Mouse (Mus musculus) gonadal fat pad, adult 2 months (tissue): ENCODE data around the gene Slc39a5. TPM values are rescaled to one million over a fixed set of nuclear protein-coding genes. Genes with fewer than 3 reads are reported as not detected.
A peak's percentile ranks its signal among the peaks of the same experiment; 100 is the strongest.

Experiments used
- DNase-seq: peaks from one replicate; pipeline ENCODE4 v3.0.0-alpha.2; 2012; ENCODE audit warnings: low read depth
- polyA plus RNA-seq: library from polyadenylated mRNA; depleted of rRNA; stranded (reverse); fragments of >200 nt; gene quantifications from 2 replicates; pipeline ENCODE4 v1.2.3, GENCODE M21; 2012; rRNA removed

The Slc39a5 gene
- polyA plus RNA-seq, 1 experiment: 0.38 TPM

DNA sequence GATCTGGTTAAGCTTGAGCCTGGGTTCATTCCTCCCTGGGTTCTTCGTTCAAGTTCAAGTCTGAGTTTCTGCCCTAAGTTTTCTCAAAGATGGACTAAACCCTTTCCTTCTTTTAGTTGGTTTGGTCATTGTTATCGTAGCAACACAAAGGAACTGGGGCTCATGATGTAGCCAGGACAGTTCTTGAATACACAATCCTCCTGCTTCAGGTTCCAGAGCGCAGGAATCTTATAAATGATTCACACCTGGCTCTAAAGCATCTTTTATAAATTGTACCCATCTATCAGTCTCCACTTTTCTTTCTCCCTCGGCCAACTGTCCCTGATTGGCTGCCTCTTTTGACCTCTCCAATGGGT is 25.0 kb downstream of the Slc39a5 start:
- DNase-seq: no peak

DNA sequence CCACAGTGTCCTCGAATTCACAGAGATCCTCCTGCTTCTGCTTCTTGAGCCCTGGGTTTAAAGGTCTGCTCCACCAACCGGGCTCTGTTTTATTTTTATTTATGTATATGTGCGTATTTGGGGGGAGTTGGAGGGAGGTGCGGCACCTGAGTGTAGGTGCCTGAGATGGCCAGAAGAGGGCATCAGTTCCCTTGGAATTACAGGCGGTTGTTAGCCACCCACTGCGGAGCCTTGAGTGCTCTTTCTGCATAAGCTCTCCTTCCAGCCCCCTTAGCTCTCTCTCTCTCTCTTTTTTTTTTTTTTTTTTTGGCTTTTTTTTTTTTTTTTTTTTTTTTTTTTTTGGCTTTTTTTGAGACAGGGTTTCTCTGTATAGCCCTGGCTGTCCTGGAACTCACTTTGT is 26.6 kb downstream of the Slc39a5 start:
- no peak for DNase-seq

DNA sequence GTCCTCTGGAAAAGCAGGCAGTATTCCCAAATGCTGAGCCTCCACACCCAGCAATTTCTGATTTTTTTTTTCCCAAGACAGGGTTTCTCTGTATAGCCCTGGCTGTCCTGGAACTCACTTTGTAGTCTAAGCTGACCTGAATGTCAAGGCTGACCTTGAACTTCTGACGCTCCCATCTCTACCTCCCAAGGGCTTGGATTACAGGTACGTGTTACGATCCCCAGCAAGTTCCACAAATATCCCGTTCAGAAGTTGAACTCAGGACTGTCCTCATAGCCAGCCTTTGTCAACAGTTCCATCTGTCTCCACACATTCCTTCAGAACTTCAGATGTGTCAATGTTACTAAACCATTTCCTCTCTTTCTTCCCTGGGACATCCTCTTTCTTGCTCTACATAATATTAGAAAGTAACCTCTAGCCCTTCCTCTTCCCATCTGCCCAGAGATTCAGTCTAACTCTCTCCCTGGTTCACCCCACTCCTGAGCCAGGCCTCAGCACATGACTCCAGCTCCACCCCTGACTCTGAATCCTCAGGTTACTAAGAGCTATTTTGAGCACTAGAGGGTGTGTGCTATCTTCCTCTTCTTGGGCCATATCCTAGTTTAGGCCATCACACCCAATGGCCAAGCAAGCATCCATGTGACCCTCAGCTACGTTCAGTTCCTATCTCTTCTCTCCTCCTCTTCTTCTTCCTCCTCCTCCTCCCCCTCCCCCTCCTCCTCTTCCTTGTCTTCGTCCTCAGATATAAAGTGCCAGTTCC is 27.9 kb downstream of the Slc39a5 start:
- no peak for DNase-seq

DNA sequence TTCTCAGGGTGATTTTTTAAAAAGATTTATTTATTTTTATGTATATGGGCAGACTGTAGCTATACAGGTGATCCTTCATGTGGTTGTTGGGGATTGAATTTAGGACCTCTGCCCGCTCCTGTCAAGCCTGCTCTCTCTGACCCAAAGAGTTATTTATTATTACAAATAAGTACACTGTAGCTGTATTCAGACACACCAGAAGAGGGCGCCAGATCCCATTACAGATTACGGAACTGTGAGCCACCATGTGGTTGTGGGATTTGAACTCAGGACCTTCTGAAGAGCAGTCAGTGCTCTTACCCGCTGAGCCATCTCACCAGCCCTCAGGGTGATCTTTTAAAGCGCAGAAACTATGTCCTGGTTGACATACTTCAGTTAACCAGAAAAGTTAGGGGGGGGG is 28.9 kb downstream of the Slc39a5 start:
- DNase-seq: no peak

DNA sequence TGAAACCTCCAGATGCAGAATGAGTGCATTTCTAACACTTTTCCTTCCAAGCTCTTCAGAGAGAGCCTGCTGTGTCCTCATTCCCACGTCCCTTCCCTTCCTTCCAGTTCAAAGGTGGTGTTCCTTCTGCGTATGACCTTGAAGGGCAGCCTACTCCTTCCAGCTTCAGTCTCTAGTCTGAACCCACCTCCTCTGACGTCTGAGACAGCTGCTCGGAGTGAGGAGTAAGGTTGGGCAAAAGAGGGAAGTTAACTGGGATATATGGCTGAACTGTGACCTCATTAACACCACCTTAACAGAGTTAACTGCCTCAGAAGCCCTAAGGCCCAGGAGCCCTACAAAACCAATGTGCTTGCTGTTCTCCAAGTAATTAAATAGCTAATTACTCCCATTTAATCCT is 30.4 kb downstream of the Slc39a5 start:
- no peak for DNase-seq

DNA sequence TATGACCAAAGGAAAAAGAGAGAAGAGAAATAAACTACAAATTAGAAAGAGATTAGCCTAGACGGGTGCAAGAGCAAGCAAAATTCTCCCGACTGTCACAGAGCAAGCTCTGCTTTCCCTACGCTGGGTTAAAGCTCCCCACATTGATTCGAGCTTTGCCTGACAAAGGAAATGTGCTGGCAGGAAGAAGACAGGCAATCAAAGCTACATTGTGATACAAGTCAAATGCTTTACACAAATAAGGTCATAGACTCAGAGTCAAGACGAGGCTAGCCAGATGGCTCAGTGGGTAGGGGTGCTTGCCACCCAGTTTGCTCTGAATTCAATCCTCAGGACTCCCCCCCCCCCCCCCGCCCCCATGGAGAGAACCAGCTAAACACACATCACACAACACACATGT is 31.0 kb downstream of the Slc39a5 start:
- no peak for DNase-seq

DNA sequence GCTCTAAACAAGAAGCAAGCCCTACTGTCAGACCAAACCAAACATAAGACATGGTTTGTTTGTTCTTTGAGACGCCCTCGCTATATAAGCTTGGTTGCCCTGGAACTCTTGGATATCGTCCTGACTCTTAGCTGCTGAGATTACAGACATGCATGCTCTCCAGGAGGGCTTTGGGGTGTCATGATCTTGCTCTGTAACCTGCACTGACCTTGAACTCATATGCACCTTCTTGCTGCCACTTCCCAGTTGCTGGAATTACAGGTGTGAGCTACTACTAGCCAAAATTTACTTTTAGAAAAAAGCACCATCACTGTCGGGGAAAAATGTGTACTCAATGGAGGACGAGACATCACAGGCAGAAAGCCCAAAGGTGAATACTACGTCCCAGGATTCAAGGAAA is 31.4 kb downstream of the Slc39a5 start:
- no peak for DNase-seq

DNA sequence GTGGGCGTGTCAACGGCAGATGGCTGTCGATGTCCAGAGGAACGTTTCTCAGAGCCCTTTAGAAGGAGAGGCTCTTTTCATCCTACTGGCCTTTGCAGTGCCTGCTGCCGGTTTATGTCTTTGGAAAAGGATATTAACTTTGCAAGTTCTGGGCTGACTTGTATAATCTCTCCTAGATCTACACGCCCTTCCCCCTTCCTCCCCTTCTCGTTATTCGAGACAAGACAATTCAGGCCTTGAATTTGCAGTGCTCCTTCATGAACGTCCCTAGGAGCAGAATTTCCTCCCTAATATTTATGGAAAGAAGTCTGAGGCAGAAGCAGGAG is 31.8 kb downstream of the Slc39a5 start:
- DNase-seq: no peak

DNA sequence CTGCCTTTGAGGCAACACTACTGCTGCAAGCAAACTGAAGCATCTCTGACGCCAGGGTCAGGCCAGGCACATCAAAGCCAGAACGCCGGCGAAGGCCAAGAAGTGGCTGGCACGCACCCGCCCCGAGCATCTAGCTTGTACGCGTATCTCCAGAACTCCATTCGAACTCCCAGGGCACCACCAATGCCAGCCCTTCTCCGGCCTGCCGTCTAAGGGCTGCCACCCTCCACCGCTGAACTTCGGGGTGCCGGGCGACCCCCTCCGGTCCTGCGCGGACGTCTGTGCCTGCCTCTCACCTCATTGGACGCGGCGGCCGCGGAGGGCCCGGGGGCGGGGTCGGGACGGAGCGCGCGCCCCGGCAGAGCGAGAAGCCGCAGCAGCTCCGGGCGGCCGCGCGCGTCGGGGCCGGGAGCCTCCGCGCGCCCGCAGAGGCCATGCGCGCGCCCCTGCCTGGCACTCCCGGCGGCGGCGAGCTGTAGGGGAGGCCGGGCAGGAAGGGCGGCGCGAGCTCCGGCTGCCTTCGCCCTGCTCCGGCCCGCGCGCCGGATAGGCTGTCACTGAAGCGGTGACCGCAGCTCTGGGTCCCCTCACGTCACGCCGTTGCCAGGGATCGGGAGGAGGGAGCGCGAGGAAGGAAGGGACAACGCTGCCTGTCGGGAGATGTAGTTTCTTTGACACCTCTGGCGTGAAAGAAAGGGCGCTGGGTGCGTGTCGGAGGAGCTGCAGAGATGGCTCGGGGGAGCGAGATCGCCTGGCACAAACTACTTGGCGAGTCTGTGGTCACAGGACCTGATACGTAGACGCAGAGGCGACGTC is 32.4 kb downstream of the Slc39a5 start, which contains the start of gene Coq10a:
TSS of gene Coq10a (minus strand) at position 596 of the 816 bp plus-strand sequence.
- DNase-seq: peak; percentile 58

DNA sequence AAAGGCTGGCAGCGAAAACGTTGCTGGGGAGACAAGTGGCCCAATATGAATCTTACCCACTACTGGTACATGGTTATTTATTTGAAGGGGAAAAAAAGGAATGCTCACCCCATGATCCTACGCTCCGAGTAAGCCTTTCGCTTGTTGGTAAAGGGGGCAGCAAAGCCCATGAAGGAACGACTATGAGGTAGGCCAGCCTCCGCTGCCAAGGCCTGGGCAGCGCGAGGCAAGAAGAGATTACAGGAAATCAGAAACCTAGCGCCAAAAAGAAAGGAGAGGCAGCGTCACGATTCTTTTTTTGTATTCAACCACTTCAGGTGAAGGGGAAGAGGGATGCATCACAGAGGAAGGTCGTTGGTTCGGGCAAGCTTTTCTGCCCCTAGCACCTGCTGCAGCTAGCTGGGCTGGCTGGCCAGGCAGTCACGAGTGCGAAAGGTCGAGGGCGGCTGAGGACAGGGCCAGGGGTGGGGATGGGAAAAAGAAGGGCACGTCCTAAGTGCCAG is 33.1 kb downstream of the Slc39a5 start:
- no peak for DNase-seq

DNA sequence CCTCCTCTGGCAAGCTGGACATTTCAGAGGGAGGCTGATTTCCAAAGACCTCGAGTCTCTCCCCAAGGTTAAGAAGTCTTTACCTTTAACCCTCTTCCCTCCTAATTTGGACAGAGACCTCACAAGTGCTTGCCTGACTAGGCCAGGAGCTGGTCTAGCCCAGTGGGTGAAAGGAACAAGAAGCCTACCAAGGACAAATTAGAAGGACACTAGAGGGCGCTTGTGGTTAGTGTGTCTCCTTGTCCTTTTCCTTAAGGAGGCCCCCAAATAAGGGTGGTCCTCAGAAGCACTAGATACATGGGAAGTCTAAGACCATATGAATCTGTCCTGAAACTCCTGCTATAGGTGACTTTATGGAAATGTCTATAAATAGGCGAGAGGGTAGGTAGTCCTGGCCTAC is 38.5 kb downstream of the Slc39a5 start:
- DNase-seq: no peak

DNA sequence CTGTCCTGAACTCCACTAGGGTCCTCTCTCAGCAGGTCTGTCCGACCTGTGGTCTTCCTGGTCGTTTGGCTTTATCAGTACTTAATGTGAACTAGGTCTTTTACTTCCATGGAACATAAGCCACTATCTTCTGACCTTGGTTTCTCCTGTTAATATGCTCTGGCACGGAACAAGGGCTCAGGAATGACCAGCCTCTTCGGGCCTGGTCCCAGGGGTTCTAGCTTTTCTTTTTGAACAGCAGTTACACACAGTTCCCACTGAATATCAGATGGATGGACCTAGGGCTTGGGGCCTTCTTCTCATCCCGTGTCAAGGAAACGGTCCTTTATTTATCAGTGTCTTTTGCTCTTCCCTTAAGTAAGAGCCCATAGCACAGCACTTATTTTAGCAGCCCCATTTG is 39.2 kb downstream of the Slc39a5 start:
- DNase-seq: no peak

DNA sequence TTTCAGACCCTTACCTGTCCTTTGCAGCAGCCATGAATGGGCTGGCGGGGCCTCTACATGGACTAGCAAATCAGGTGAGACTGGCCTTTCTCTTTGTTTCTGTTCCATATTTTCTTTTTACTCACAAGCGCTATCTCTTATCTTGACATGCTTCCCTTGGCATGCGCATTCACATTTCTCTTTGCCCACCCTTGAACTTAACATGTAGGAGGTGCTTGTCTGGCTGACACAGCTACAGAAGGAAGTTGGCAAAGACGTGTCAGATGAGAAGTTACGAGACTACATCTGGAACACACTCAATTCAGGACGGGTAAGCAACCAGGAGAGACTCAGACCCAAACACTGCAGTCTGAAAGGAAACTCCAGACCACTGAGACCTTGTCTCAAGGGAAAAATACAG is 41.8 kb downstream of the Slc39a5 start:
- no peak for DNase-seq

DNA sequence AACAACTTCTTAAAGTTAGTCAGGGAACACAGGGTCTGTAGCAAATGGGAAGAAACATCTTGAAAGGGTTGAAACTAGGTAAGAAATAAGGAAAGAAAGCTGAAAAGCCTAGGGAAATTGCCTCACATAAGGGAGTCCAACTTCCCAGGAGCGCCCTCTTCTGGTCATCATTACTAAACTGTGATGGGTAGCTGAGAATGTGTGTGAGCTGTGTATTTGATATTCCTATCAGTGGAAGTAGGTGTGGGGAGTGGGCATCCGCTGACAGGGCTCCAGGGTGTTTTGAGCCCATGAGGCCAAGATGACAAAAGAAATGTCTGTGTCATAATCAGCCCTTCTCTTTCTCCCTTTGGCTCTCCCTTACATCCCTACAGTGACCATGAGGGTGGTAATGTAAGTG is 42.2 kb downstream of the Slc39a5 start:
- no peak for DNase-seq

DNA sequence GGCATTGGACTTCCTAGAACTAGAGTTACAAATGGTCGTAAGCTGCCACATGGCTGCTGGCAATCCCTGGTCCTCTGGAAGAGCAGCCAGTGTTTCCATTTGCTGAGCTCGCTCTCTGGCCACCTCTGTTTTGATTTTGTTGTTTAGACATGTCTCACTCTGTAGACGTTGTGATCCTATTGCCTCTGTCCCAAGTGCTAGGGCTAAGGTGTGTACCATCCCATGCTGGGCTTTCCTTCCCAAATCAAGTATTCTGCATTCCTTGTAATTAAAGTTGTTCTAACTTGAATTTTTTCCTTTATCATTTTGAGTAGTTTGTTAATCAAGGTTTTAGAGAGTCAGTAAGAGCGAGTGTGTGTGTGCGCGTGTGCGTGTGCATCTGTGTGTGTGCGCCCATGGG is 53.5 kb downstream of the Slc39a5 start:
- DNase-seq: no peak

Other genes starting within 250 kb of the Slc39a5 start
- gene Rbms2, start 220.9 kb downstream of the Slc39a5 start, polyA plus RNA-seq: 124 and 125 TPM in 2 replicates
- 2.7 and 2.8 TPM in 2 replicates for gene Gls2, start 206.8 kb downstream of the Slc39a5 start, polyA plus RNA-seq
- 9.1 and 12.2 TPM in 2 replicates for gene Spryd4, start 189.4 kb downstream of the Slc39a5 start, polyA plus RNA-seq
- gene Mip, start 175.4 kb downstream of the Slc39a5 start, polyA plus RNA-seq: not detected in 2 replicates
- gene Timeless, start 169.2 kb downstream of the Slc39a5 start, polyA plus RNA-seq: 3.5 and 3.6 TPM in 2 replicates
- gene Apon, start 147.1 kb downstream of the Slc39a5 start, polyA plus RNA-seq: 0.75 TPM in 1 of 2 replicates, not detected in the other
- 0.14 and 2.2 TPM in 2 replicates for gene Apof, start 132.6 kb downstream of the Slc39a5 start, polyA plus RNA-seq
- gene Stat2, start 130.7 kb downstream of the Slc39a5 start, polyA plus RNA-seq: 29.0 and 31.4 TPM in 2 replicates
- 0.34 TPM in 1 of 2 replicates, not detected in the other for gene Il23a, start 102.5 kb downstream of the Slc39a5 start, polyA plus RNA-seq
- gene Pan2, start 97.9 kb downstream of the Slc39a5 start, polyA plus RNA-seq: 22.9 and 23.6 TPM in 2 replicates
- 96.7 and 103 TPM in 2 replicates for gene Cnpy2, start 78.8 kb downstream of the Slc39a5 start, polyA plus RNA-seq
- gene Cs, start 63.5 kb downstream of the Slc39a5 start, polyA plus RNA-seq: 252 and 282 TPM in 2 replicates
- gene Coq10a, start 32.2 kb downstream of the Slc39a5 start, polyA plus RNA-seq: 63.0 and 63.8 TPM in 2 replicates
- 27.4 and 35.1 TPM in 2 replicates for gene Ankrd52, start 24.1 kb downstream of the Slc39a5 start, polyA plus RNA-seq
- 29.8 and 32.6 TPM in 2 replicates for gene Nabp2, start 10.3 kb upstream of the Slc39a5 start, polyA plus RNA-seq
- 35.3 and 38.9 TPM in 2 replicates for gene Rnf41, start 10.4 kb upstream of the Slc39a5 start, polyA plus RNA-seq
- 92.5 and 115 TPM in 2 replicates for gene Smarcc2, start 58.0 kb upstream of the Slc39a5 start, polyA plus RNA-seq
- 1,302 and 1,405 TPM in 2 replicates for gene Myl6, start 92.9 kb upstream of the Slc39a5 start, polyA plus RNA-seq
- 4.3 and 5.5 TPM in 2 replicates for gene Myl6b, start 97.5 kb upstream of the Slc39a5 start, polyA plus RNA-seq
- 135 and 140 TPM in 2 replicates for gene Esyt1, start 124.6 kb upstream of the Slc39a5 start, polyA plus RNA-seq
- 11.8 and 13.0 TPM in 2 replicates for gene Zc3h10, start 146.5 kb upstream of the Slc39a5 start, polyA plus RNA-seq
- gene Rpl41, start 148.1 kb upstream of the Slc39a5 start, polyA plus RNA-seq: 2,438 and 2,660 TPM in 2 replicates
- 22.1 and 27.5 TPM in 2 replicates for gene Pa2g4, start 164.8 kb upstream of the Slc39a5 start, polyA plus RNA-seq
- 30.3 and 42.5 TPM in 2 replicates for gene Erbb3, start 188.4 kb upstream of the Slc39a5 start, polyA plus RNA-seq
- 1,272 and 1,645 TPM in 2 replicates for gene Rps26, start 225.5 kb upstream of the Slc39a5 start, polyA plus RNA-seq
- 1.6 and 4.0 TPM in 2 replicates for gene Ikzf4, start 244.8 kb upstream of the Slc39a5 start, polyA plus RNA-seq